Mouse (Mus musculus): ENCODE measurements around the gene Abcc1. TPM values are rescaled to one million over a fixed set of nuclear protein-coding genes. Genes with fewer than 3 reads are reported as not detected.

Abcc1 gene
- polyA plus RNA-seq, 1 experiment from 2014 or later, result 9.4 TPM

DNA sequence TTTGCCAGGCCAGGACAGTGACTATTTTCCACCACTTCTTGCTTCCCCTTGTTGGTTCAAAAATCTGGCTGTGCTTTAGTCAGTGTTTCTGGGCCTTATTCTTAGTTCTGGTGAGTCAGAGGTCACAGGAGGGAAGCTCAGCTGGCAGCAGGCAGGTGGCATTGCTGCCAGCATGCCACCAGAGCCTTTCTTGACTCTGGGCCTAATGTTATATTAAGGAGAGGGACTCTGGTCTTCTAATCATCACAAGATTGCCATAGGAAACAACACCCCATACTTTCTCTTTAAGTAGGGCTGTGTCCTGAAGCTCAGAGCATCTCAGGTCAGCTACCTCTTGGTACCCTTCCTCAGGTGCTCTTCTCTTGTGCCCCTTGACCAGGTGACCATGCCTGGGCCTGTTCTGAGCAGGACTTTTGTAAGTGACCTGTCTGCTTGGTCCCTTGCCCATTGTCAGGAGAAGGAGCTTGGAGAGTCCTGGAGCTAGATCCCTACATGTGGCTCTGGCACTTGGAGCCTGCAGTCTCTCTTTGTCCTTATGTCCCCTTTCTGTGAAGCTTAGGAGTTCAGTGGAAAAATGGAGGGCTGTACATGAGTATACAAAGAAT lies 19.8 kb downstream of the Abcc1 start:
- DNase-seq (ENCODE audit: low spot score) (no peak), ATAC-seq (ENCODE audit: insufficient number of reproducible peaks, low FRiP score, low TSS enrichment, low read depth) (no peak)
- Histone ChIP-seq H3K4me1 (ENCODE audit: control insufficient read depth, insufficient read depth, low read length) (no peaks in the 10 kb centered on the region), H3K9me3 (ENCODE audit: control insufficient read depth, low read length) (no peaks in the 10 kb centered on the region), H3K36me3 (ENCODE audit: control insufficient read depth, insufficient read depth, low read length) (no peaks in the 10 kb centered on the region), H3K4me3 (ENCODE audit: low read depth, low read length) (no peak overlapping the region), H3K9ac (ENCODE audit: low read length) (no peak overlapping the region), H3K4me2 (ENCODE audit: low read depth, severe bottlenecking) (no peak overlapping the region), H3K27ac (replicated peaks; ENCODE audit: low read depth, low read length) (no peak overlapping the region), H3K27me3 (ENCODE audit: control insufficient read depth, insufficient read depth, low read length) (no peaks in the 10 kb centered on the region)

DNA sequence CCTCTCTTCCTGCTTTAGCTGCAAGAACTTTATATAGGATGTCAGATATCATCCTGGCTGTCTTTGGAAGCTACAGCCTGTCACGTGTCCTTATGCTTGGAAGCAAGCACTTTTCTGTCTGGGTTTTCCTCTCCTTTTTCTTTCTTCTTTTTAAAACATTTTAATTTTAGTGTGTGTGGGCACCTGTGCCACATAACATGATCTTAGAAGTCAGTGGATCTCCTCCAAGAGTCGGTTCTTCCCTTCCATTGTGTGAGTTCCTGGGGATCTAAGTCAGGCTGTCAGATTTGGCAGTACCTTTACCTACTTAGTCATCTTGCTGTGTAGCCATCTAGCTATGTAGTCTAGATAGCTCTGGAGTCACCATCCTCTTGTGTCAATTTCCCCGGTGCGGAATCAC lies 37.9 kb downstream of the Abcc1 start:
- ATAC-seq (ENCODE audit: insufficient number of reproducible peaks, low FRiP score, low TSS enrichment, low read depth), result no peak
- no peak for DNase-seq (ENCODE audit: low spot score)
- WGBS, result 93% methylated on average over 4 of the region's 4 CpGs
- H3K36me3 ChIP-seq (ENCODE audit: control insufficient read depth, insufficient read depth, low read length), result no peaks in the 10 kb centered on the region
- no peak overlapping the region for H3K27ac ChIP-seq (replicated peaks; ENCODE audit: low read depth, low read length)
- no peak overlapping the region for H3K4me3 ChIP-seq (ENCODE audit: low read depth, low read length)
- H3K27me3 ChIP-seq (ENCODE audit: control insufficient read depth, insufficient read depth, low read length), result no peaks in the 10 kb centered on the region
- no peak overlapping the region for H3K9ac ChIP-seq (ENCODE audit: low read length)
- H3K4me1 ChIP-seq (ENCODE audit: control insufficient read depth, insufficient read depth, low read length), result no peaks in the 10 kb centered on the region
- H3K9me3 ChIP-seq (ENCODE audit: control insufficient read depth, low read length), result no peaks in the 10 kb centered on the region
- no peak overlapping the region for H3K4me2 ChIP-seq (ENCODE audit: low read depth, severe bottlenecking)

GRCm38 (mm10) chr16:14403507-14403906 lies 42.1 kb downstream of the Abcc1 start:
- no peak for DNase-seq (ENCODE audit: low spot score)
- no peak overlapping the region for H3K4me3 ChIP-seq (ENCODE audit: low read depth, low read length)
- H3K4me1 ChIP-seq (ENCODE audit: control insufficient read depth, insufficient read depth, low read length), result no peaks in the 10 kb centered on the region
- H3K36me3 ChIP-seq (ENCODE audit: control insufficient read depth, insufficient read depth, low read length), result no peaks in the 10 kb centered on the region; the same call in 1 of the 2 replicates
- no peak overlapping the region for H3K27ac ChIP-seq (replicated peaks; ENCODE audit: low read depth, low read length)
- no peaks in the 10 kb centered on the region for H3K27me3 ChIP-seq (ENCODE audit: control insufficient read depth, insufficient read depth, low read length)
- no peaks in the 10 kb centered on the region for H3K9me3 ChIP-seq (ENCODE audit: control insufficient read depth, low read length)
- H3K4me2 ChIP-seq (ENCODE audit: low read depth, severe bottlenecking), result no peak overlapping the region
- ATAC-seq (ENCODE audit: insufficient number of reproducible peaks, low FRiP score, low TSS enrichment, low read depth), result no peak
- 96% methylated on average over 2 of the region's 2 CpGs for WGBS
- H3K9ac ChIP-seq (ENCODE audit: low read length), result no peak overlapping the region

DNA sequence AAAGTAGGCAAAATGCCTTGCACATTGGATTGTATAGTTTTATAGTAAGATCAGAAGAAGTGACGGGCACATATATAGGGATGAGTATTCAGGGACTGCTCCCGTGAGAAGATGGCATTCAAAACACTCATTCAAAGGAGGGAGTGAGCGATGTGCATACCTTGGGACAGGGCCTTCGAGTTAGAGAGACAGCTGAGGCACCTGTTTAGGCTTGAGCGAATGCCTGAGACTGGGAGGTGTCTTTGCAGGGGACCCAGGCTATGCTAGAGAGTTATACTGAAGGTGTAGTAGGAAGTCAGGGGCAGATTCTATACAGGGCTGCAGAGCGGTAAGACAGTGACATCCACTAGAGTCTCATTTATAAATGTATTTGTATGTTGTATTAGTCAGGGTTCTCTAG lies 44.3 kb downstream of the Abcc1 start:
- Histone ChIP-seq H3K4me2 (ENCODE audit: low read depth, severe bottlenecking) (no peak overlapping the region), H3K36me3 (ENCODE audit: control insufficient read depth, insufficient read depth, low read length) (no peaks in the 10 kb centered on the region; the same call in 1 of the 2 replicates), H3K27ac (replicated peaks; ENCODE audit: low read depth, low read length) (no peak overlapping the region), H3K27me3 (ENCODE audit: control insufficient read depth, insufficient read depth, low read length) (no peaks in the 10 kb centered on the region), H3K4me3 (ENCODE audit: low read depth, low read length) (no peak overlapping the region), H3K4me1 (ENCODE audit: control insufficient read depth, insufficient read depth, low read length) (no peaks in the 10 kb centered on the region), H3K9me3 (ENCODE audit: control insufficient read depth, low read length) (no peaks in the 10 kb centered on the region), H3K9ac (ENCODE audit: low read length) (no peak overlapping the region)
- 95% methylated on average over 6 of the region's 6 CpGs for WGBS
- ATAC-seq (ENCODE audit: insufficient number of reproducible peaks, low FRiP score, low TSS enrichment, low read depth), result no peak
- DNase-seq (ENCODE audit: low spot score), result no peak

DNA sequence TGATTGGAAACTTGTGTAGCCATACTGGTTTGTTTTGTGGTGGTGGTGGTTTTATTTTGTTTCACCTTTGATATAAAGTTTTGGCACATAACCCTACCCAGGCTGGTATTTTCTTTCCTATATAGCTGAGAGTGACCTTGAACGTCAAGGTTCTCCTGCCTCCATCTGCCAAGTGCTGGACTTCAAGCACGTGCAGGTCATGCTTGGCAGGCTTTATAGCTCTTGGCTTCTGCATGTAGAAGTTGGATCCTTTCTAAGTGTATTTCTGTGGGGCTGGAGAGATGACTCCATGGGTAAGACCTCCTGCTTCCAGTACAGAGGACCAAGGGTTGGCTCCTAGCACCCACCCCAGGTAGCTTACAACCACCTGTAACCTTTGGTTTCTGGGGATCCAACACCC lies 47.8 kb downstream of the Abcc1 start:
- Histone ChIP-seq H3K27ac (replicated peaks; ENCODE audit: low read depth, low read length) (no peak overlapping the region), H3K4me1 (ENCODE audit: control insufficient read depth, insufficient read depth, low read length) (no peaks in the 10 kb centered on the region), H3K4me2 (ENCODE audit: low read depth, severe bottlenecking) (no peak overlapping the region), H3K27me3 (ENCODE audit: control insufficient read depth, insufficient read depth, low read length) (no peaks in the 10 kb centered on the region), H3K9ac (ENCODE audit: low read length) (no peak overlapping the region), H3K9me3 (ENCODE audit: control insufficient read depth, low read length) (no peaks in the 10 kb centered on the region), H3K36me3 (ENCODE audit: control insufficient read depth, insufficient read depth, low read length) (peaks cover 2% of the 10 kb centered on the region; the same call in 1 of the 2 replicates), H3K4me3 (ENCODE audit: low read depth, low read length) (no peak overlapping the region)
- ATAC-seq (ENCODE audit: insufficient number of reproducible peaks, low FRiP score, low TSS enrichment, low read depth) (no peak), DNase-seq (ENCODE audit: low spot score) (no peak)
- 98% methylated on average over 2 of the region's 2 CpGs for WGBS

- no peak overlapping the region for H3K9ac ChIP-seq (ENCODE audit: low read length)
- H3K27ac ChIP-seq (replicated peaks; ENCODE audit: low read depth, low read length), result no peak overlapping the region
- DNase-seq (ENCODE audit: low spot score), result no peak
- 85% methylated on average over 3 of the region's 3 CpGs for WGBS
- H3K4me1 ChIP-seq (ENCODE audit: control insufficient read depth, insufficient read depth, low read length), result no peaks in the 10 kb centered on the region
- H3K4me2 ChIP-seq (ENCODE audit: low read depth, severe bottlenecking), result no peak overlapping the region
- H3K27me3 ChIP-seq (ENCODE audit: control insufficient read depth, insufficient read depth, low read length), result no peaks in the 10 kb centered on the region
- no peak overlapping the region for H3K4me3 ChIP-seq (ENCODE audit: low read depth, low read length)
- H3K9me3 ChIP-seq (ENCODE audit: control insufficient read depth, low read length), result no peaks in the 10 kb centered on the region
- H3K36me3 ChIP-seq (ENCODE audit: control insufficient read depth, insufficient read depth, low read length), result peaks cover 2% of the 10 kb centered on the region; the same call in 1 of the 2 replicates
- no peak for ATAC-seq (ENCODE audit: insufficient number of reproducible peaks, low FRiP score, low TSS enrichment, low read depth)
These were observed 48.4 kb downstream of the Abcc1 start for GRCm38 (mm10) chr16:14409776-14410175.

DNA sequence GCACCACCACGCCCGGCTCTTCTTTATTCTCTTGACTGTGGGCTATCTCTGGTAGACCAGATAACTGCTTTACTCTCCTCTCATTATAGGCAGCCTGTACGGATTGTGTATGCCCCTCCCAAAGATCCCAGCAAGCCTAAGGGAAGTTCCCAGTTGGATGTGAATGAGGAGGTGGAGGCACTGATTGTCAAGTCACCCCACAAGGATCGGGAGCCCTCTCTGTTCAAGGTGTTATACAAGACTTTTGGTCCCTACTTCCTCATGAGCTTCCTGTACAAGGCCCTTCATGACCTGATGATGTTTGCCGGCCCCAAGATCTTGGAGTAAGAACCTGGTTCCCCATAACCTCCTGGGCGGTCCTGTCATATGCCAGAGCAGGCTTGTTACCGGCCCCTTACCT lies 49.3 kb downstream of the Abcc1 start:
- H3K9me3 ChIP-seq (ENCODE audit: control insufficient read depth, low read length), result no peaks in the 10 kb centered on the region
- ATAC-seq (ENCODE audit: insufficient number of reproducible peaks, low FRiP score, low TSS enrichment, low read depth), result no peak
- H3K4me3 ChIP-seq (ENCODE audit: low read depth, low read length), result no peak overlapping the region
- no peak for DNase-seq (ENCODE audit: low spot score)
- no peak overlapping the region for H3K27ac ChIP-seq (replicated peaks; ENCODE audit: low read depth, low read length)
- H3K4me2 ChIP-seq (ENCODE audit: low read depth, severe bottlenecking), result no peak overlapping the region
- H3K27me3 ChIP-seq (ENCODE audit: control insufficient read depth, insufficient read depth, low read length), result no peaks in the 10 kb centered on the region
- no peak overlapping the region for H3K9ac ChIP-seq (ENCODE audit: low read length)
- H3K36me3 ChIP-seq (ENCODE audit: control insufficient read depth, insufficient read depth, low read length), result peaks cover 2% of the 10 kb centered on the region; the same call in 1 of the 2 replicates
- WGBS, result 89% methylated on average over 7 of the region's 7 CpGs
- H3K4me1 ChIP-seq (ENCODE audit: control insufficient read depth, insufficient read depth, low read length), result no peaks in the 10 kb centered on the region

- Histone ChIP-seq H3K36me3 (ENCODE audit: control insufficient read depth, insufficient read depth, low read length) (peaks cover 3% of the 10 kb centered on the region; the same call in 1 of the 2 replicates), H3K4me2 (ENCODE audit: low read depth, severe bottlenecking) (no peak overlapping the region), H3K9ac (ENCODE audit: low read length) (no peak overlapping the region), H3K4me1 (ENCODE audit: control insufficient read depth, insufficient read depth, low read length) (no peaks in the 10 kb centered on the region), H3K27me3 (ENCODE audit: control insufficient read depth, insufficient read depth, low read length) (no peaks in the 10 kb centered on the region), H3K9me3 (ENCODE audit: control insufficient read depth, low read length) (no peaks in the 10 kb centered on the region), H3K4me3 (ENCODE audit: low read depth, low read length) (no peak overlapping the region), H3K27ac (replicated peaks; ENCODE audit: low read depth, low read length) (no peak overlapping the region)
- no peak for DNase-seq (ENCODE audit: low spot score)
- ATAC-seq (ENCODE audit: insufficient number of reproducible peaks, low FRiP score, low TSS enrichment, low read depth), result no peak
- 93% methylated on average over 7 of the region's 7 CpGs for WGBS
These were observed 49.8 kb downstream of the Abcc1 start for GRCm38 (mm10) chr16:14411156-14411555.

- Histone ChIP-seq H3K27ac (replicated peaks; ENCODE audit: low read depth, low read length) (no peak overlapping the region), H3K4me3 (ENCODE audit: low read depth, low read length) (no peak overlapping the region), H3K36me3 (ENCODE audit: control insufficient read depth, insufficient read depth, low read length) (peaks cover 4% of the 10 kb centered on the region; the same call in 1 of the 2 replicates), H3K4me2 (ENCODE audit: low read depth, severe bottlenecking) (no peak overlapping the region), H3K9me3 (ENCODE audit: control insufficient read depth, low read length) (no peaks in the 10 kb centered on the region), H3K9ac (ENCODE audit: low read length) (no peak overlapping the region), H3K27me3 (ENCODE audit: control insufficient read depth, insufficient read depth, low read length) (no peaks in the 10 kb centered on the region), H3K4me1 (ENCODE audit: control insufficient read depth, insufficient read depth, low read length) (no peaks in the 10 kb centered on the region)
- DNase-seq (ENCODE audit: low spot score) (no peak), ATAC-seq (ENCODE audit: insufficient number of reproducible peaks, low FRiP score, low TSS enrichment, low read depth) (no peak)
- WGBS, result 96% methylated on average over 5 of the region's 5 CpGs
These were observed 51.2 kb downstream of the Abcc1 start for GRCm38 (mm10) chr16:14412551-14412950.
